Mouse (Mus musculus): ENCODE measurements around the gene Actl7a.

DNA sequence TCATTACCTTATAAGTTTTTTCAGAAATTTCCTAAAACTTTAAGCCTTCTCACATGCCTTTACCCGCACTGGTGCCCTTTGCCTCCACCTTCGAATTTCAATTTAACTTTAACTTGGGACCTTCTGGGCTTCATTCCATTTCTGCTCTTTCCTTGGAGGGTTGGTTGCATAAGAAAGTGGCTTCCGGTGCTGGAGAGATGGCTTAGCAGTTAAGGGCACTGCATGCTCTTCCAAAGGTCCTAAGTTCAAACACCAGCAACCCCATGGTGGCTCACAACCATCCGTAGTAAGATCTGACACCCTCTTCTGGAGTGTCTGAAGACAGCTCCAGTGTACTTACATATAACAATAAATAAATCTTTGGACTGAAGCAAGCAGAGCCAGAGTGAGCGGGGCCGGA is 20.0 kb upstream of the Actl7a start:
- TF ChIP-seq POLR2AphosphoS2 (IDR thresholded peaks at IDR 0.05; ENCODE audit: insufficient read length, low read depth) (no peak), POLR2A (IDR thresholded peaks at IDR 0.05; ENCODE audit: insufficient read length, low read depth) (no peak), USF1 (IDR thresholded peaks at IDR 0.05; ENCODE audit: low read depth) (no peak), MAX (IDR thresholded peaks at IDR 0.05; ENCODE audit: low read depth) (no peak), CEBPB (IDR thresholded peaks at IDR 0.05; ENCODE audit: insufficient read depth, poor library complexity, severe bottlenecking) (no peak), TCF3 (IDR thresholded peaks at IDR 0.05; ENCODE audit: insufficient read length, low read depth) (no peak), SRF (IDR thresholded peaks at IDR 0.05; ENCODE audit: control insufficient read depth, insufficient read length, low read depth) (no peak)
